Mouse (Mus musculus) CH12.LX (cell line): ENCODE measurements at regions not wholly inside any gene's neighbourhood (a gene's known extent, or its start where the extent isn't known, plus 50 kb on each side); places are given as distances from the start of the nearest gene placed in this dataset.
A peak's percentile ranks its signal among the peaks of the same experiment; 100 is the strongest.

ENCODE experiments used
- DNase-seq: peaks from one replicate; pipeline ENCODE4 v3.0.0-alpha.2; 2013; ENCODE audit errors: extremely low read depth
- H3K27ac ChIP-seq: 2 replicates; pipeline ENCODE4 v1.5.1; 2012; ENCODE audit warnings: low read depth, mild to moderate bottlenecking, control low read depth, moderate library complexity; ENCODE audit not compliant: insufficient read depth
- H3K27me3 ChIP-seq: replicated peaks from 2 replicates; pipeline ENCODE3; 2012; ENCODE audit warnings: inconsistent platforms
- H3K36me3 ChIP-seq, 2 experiments: replicated peaks in 1 of 2; 2 replicates each; pipeline versions ENCODE3 to v1.6.1; 2012; ENCODE audit warnings: inconsistent platforms in 1 of 2, low read length in 1 of 2, mild to moderate bottlenecking in 1 of 2, mixed read lengths in 1 of 2, moderate library complexity in 1 of 2; ENCODE audit not compliant: control insufficient read depth in 1 of 2, insufficient read depth in 1 of 2
- H3K4me1 ChIP-seq, 2 experiments: 2 replicates each; pipeline ENCODE4 v1.6.1; 2012; ENCODE audit warnings: inconsistent platforms in 1 of 2, moderate library complexity in 1 of 2; ENCODE audit not compliant: insufficient read depth in 2 of 2, control insufficient read depth in 1 of 2
- H3K4me2 ChIP-seq: 2 replicates; pipeline ENCODE4 v1.6.1; 2012; ENCODE audit warnings: low read depth, mild to moderate bottlenecking, control low read depth; ENCODE audit not compliant: poor library complexity, insufficient read depth, severe bottlenecking
- H3K4me3 ChIP-seq, 3 experiments: fragments of 150-350 bp in 1 of 3; sonication (generic) in 1 of 3; replicated peaks in 1 of 3; 2 replicates each; pipeline versions ENCODE3 to v1.5.1; 2011 to 2012; ENCODE audit warnings: low read depth in 2 of 3, low read length in 2 of 3, mild to moderate bottlenecking in 2 of 3, moderate library complexity in 2 of 3, control low read depth in 1 of 3, improper control_type of control experiment in 1 of 3, inconsistent platforms in 1 of 3, mixed read lengths in 1 of 3; ENCODE audit not compliant: poor library complexity in 1 of 3
- H3K79me2 ChIP-seq: replicated peaks from 2 replicates; pipeline ENCODE4 v1.6.1; 2012; ENCODE audit warnings: mild to moderate bottlenecking, moderate library complexity; ENCODE audit not compliant: control insufficient read depth, poor library complexity, insufficient read depth, severe bottlenecking; ENCODE audit errors: extremely low read depth
- H3K9ac ChIP-seq: 2 replicates; pipeline ENCODE4 v1.6.1; 2012; ENCODE audit warnings: low read depth, mild to moderate bottlenecking, control low read depth, moderate library complexity; ENCODE audit not compliant: insufficient read depth
- H3K9me3 ChIP-seq: replicated peaks from 2 replicates; pipeline ENCODE3; 2012; ENCODE audit warnings: low read length, inconsistent platforms, mixed read lengths
- BHLHE40 ChIP-seq: IDR thresholded peaks from 2 replicates; pipeline ENCODE4 v1.6.1; 2011; ENCODE audit warnings: mild to moderate bottlenecking, low read depth, low read length, improper control_type of control experiment
- CHD1 ChIP-seq: IDR thresholded peaks from 2 replicates; pipeline ENCODE4 v1.6.1; 2012; ENCODE audit warnings: low read depth, low read length, improper control_type of control experiment, inconsistent platforms
- CHD2 ChIP-seq: IDR thresholded peaks from 2 replicates; pipeline ENCODE4 v1.6.1; 2011; ENCODE audit warnings: low read length, improper control_type of control experiment
- CTCF ChIP-seq, 2 experiments: IDR thresholded peaks in 1 of 2; conservative IDR thresholded peaks in 1 of 2; 2 replicates each; pipeline ENCODE4 v1.5.1; 2011 to 2012; ENCODE audit warnings: low read depth in 2 of 2, low read length in 2 of 2, improper control_type of control experiment in 1 of 2, inconsistent platforms in 1 of 2, mild to moderate bottlenecking in 1 of 2, moderate library complexity in 1 of 2
- E2F4 ChIP-seq: IDR thresholded peaks from 2 replicates; pipeline ENCODE4 v1.6.1; 2011; ENCODE audit warnings: low read depth, low read length, improper control_type of control experiment; ENCODE audit not compliant: insufficient replicate concordance
- ELF1 ChIP-seq: IDR thresholded peaks from 2 replicates; pipeline ENCODE4 v1.6.1; 2014; ENCODE audit warnings: low read depth, mild to moderate bottlenecking, inconsistent platforms, low read length, improper control_type of control experiment
- EP300 ChIP-seq: IDR thresholded peaks from 2 replicates; pipeline ENCODE4 v1.6.1; 2011; ENCODE audit warnings: low read length, improper control_type of control experiment
- ETS1 ChIP-seq: conservative IDR thresholded peaks from 2 replicates; pipeline ENCODE4 v1.6.1; 2012; ENCODE audit warnings: low read depth, mild to moderate bottlenecking, inconsistent platforms, low read length, improper control_type of control experiment, moderate library complexity
- GABPA ChIP-seq: IDR thresholded peaks from 2 replicates; pipeline ENCODE4 v1.6.1; 2012; ENCODE audit warnings: low read depth, low read length, improper control_type of control experiment, inconsistent platforms; ENCODE audit not compliant: insufficient replicate concordance
- HCFC1 ChIP-seq: IDR thresholded peaks from 2 replicates; pipeline ENCODE4 v1.6.1; 2012; ENCODE audit warnings: low read depth, mild to moderate bottlenecking, inconsistent platforms, low read length, improper control_type of control experiment
- IRF4 ChIP-seq: IDR thresholded peaks from 2 replicates; pipeline ENCODE4 v1.6.1; 2014; ENCODE audit warnings: low read depth, mild to moderate bottlenecking, inconsistent platforms, low read length, improper control_type of control experiment
- JUND ChIP-seq: conservative IDR thresholded peaks from 2 replicates; pipeline ENCODE4 v1.6.1; 2011; ENCODE audit warnings: low read depth, low read length, improper control_type of control experiment
- KAT2A ChIP-seq: IDR thresholded peaks from 2 replicates; pipeline ENCODE4 v1.6.1; 2012; ENCODE audit warnings: low read length, improper control_type of control experiment, inconsistent platforms; ENCODE audit not compliant: insufficient replicate concordance
- MAX ChIP-seq: IDR thresholded peaks from 2 replicates; pipeline ENCODE4 v1.6.1; 2011; ENCODE audit warnings: low read length, improper control_type of control experiment
- MAZ ChIP-seq: IDR thresholded peaks from 2 replicates; pipeline ENCODE4 v1.6.1; 2012; ENCODE audit warnings: low read depth, mild to moderate bottlenecking, inconsistent platforms, low read length, improper control_type of control experiment, moderate library complexity
- MEF2A ChIP-seq: IDR thresholded peaks from 2 replicates; pipeline ENCODE4 v1.6.1; 2014; ENCODE audit warnings: low read depth, mild to moderate bottlenecking, inconsistent platforms, low read length, improper control_type of control experiment, borderline replicate concordance
- MXI1 ChIP-seq: IDR thresholded peaks from 2 replicates; pipeline ENCODE4 v1.6.1; 2011; ENCODE audit warnings: mild to moderate bottlenecking, low read depth, low read length, improper control_type of control experiment
- MYC ChIP-seq: IDR thresholded peaks from 2 replicates; pipeline ENCODE4 v1.6.1; 2011; ENCODE audit warnings: low read depth, mild to moderate bottlenecking, improper control_type of control experiment, low read length
- NELFE ChIP-seq: IDR thresholded peaks from 2 replicates; pipeline ENCODE4 v1.6.1; 2011; ENCODE audit warnings: low read depth, low read length, improper control_type of control experiment
- NRF1 ChIP-seq: IDR thresholded peaks from 2 replicates; pipeline ENCODE4 v1.6.1; 2014; ENCODE audit warnings: low read depth, mild to moderate bottlenecking, inconsistent platforms, low read length, improper control_type of control experiment, moderate library complexity
- POLR2A ChIP-seq: IDR thresholded peaks from 2 replicates; pipeline ENCODE4 v1.6.1; 2011; ENCODE audit warnings: low read depth, mild to moderate bottlenecking, improper control_type of control experiment, low read length
- RAD21 ChIP-seq: IDR thresholded peaks from 2 replicates; pipeline ENCODE4 v1.6.1; 2011; ENCODE audit warnings: low read depth, mild to moderate bottlenecking, low read length, improper control_type of control experiment, moderate library complexity
- RCOR1 ChIP-seq: conservative IDR thresholded peaks from 2 replicates; pipeline ENCODE4 v1.6.1; 2012; ENCODE audit warnings: low read depth, mild to moderate bottlenecking, inconsistent platforms, low read length, improper control_type of control experiment
- SIN3A ChIP-seq: IDR thresholded peaks from 2 replicates; pipeline ENCODE4 v1.6.1; 2012; ENCODE audit warnings: low read length, improper control_type of control experiment, inconsistent platforms
- SMC3 ChIP-seq: IDR thresholded peaks from 2 replicates; pipeline ENCODE4 v1.6.1; 2011; ENCODE audit warnings: low read depth, low read length, improper control_type of control experiment
- TBP ChIP-seq: conservative IDR thresholded peaks from 2 replicates; pipeline ENCODE4 v1.6.1; 2011; ENCODE audit warnings: low read depth, low read length, improper control_type of control experiment
- TCF12 ChIP-seq: IDR thresholded peaks from 2 replicates; pipeline ENCODE4 v1.6.1; 2014; ENCODE audit warnings: low read depth, mild to moderate bottlenecking, inconsistent platforms, low read length, improper control_type of control experiment
- UBTF ChIP-seq: IDR thresholded peaks from 2 replicates; pipeline ENCODE4 v1.6.1; 2012; ENCODE audit warnings: low read depth, mild to moderate bottlenecking, inconsistent platforms, low read length, improper control_type of control experiment, moderate library complexity
- USF2 ChIP-seq: conservative IDR thresholded peaks from 2 replicates; pipeline ENCODE4 v1.6.1; 2011; ENCODE audit warnings: low read depth, low read length, improper control_type of control experiment
- ZC3H11A ChIP-seq: IDR thresholded peaks from 2 replicates; pipeline ENCODE4 v1.6.1; 2012; ENCODE audit warnings: low read depth, mild to moderate bottlenecking, inconsistent platforms, low read length, improper control_type of control experiment
- ZKSCAN1 ChIP-seq: IDR thresholded peaks from 2 replicates; pipeline ENCODE4 v1.6.1; 2012; ENCODE audit warnings: low read depth, inconsistent platforms, low read length, improper control_type of control experiment, borderline replicate concordance
- ZMIZ1 ChIP-seq: IDR thresholded peaks from 2 replicates; pipeline ENCODE4 v1.6.1; 2012; ENCODE audit warnings: low read depth, mild to moderate bottlenecking, inconsistent platforms, low read length, improper control_type of control experiment
- ZNF384 ChIP-seq: IDR thresholded peaks from 2 replicates; pipeline ENCODE4 v1.6.1; 2012; ENCODE audit warnings: low read depth, low read length, improper control_type of control experiment, inconsistent platforms
- dilution Hi-C: fragments of 300-500 bp; cut with MboI; formaldehyde crosslinking; loops from 2 replicates; pipeline ENCODE4 v1.14.3; 2020; ENCODE audit warnings: low sequenced_read_pairs; ENCODE audit not compliant: extremely low pct_unique_long_range_greater_than_20kb, extremely low pct_ligation_motif_present
- in situ Hi-C: fragments of 300-500 bp; cut with MboI; formaldehyde crosslinking; loops from 3 replicates; pipeline ENCODE4 v1.14.3; 2019; ENCODE audit warnings: low sequenced_read_pairs, low pct_ligation_motif_present, low pct_unique_long_range_greater_than_20kb, mixed read lengths

GRCm38 (mm10) chr5:24264151-24264550, 87.3 kb downstream of the Kcnh2 start:
- Histone ChIP-seq H3K4me2 (no peak overlapping the region), H3K9ac (no peak overlapping the region)
- dilution Hi-C loops = no loop called here
- no peak for TF ChIP-seq E2F4
- TF ChIP-seq CTCF (conservative IDR thresholded peaks at IDR 0.05 in 1 of 2, IDR thresholded peaks at IDR 0.05 in 1 of 2; ENCODE audit: low read depth in 2 of 2, low read length in 2 of 2) = no peak
- no peak for TF ChIP-seq HCFC1
- TF ChIP-seq MYC = no peak
- TF ChIP-seq, all 38 proteins: peak for 0
- Histone ChIP-seq H3K4me1 (peaks cover 11 to 37% of the 10 kb centered on the region in 2 experiments), H3K27me3 (no peaks in the 10 kb centered on the region), H3K27ac (no peak overlapping the region), H3K36me3 (no peaks in the 10 kb centered on the region), H3K9me3 (no peaks in the 10 kb centered on the region), H3K4me3 (no peak overlapping the region), H3K79me2 (no peaks in the 10 kb centered on the region)
- in situ Hi-C loops = loop anchor here (10.0 to 25.0 kb wide), 2 partner anchors 101 to 377 kb away; partner anchors contain the start of gene Nos3
- DNase-seq = no peak

- no peak overlapping the region for H3K27ac ChIP-seq
- H3K4me1 ChIP-seq = peaks cover 11 to 37% of the 10 kb centered on the region in 2 experiments
- H3K9me3 ChIP-seq = no peaks in the 10 kb centered on the region
- no peaks in the 10 kb centered on the region for H3K79me2 ChIP-seq
- dilution Hi-C loops (no loop called here), in situ Hi-C loops (loop anchor here (10.0 to 25.0 kb wide), 2 partner anchors 99 to 378 kb away; partner anchors contain the start of gene Nos3)
- H3K4me3 ChIP-seq = peak overlapping the region in 1 of 3 experiments; percentile 56
- no peaks in the 10 kb centered on the region for H3K36me3 ChIP-seq
- DNase-seq = peak; percentile 21
- H3K4me2 ChIP-seq = peak overlapping the region; percentile 44; the same call in 1 of the 2 replicates
- H3K9ac ChIP-seq = no peak overlapping the region
- no peaks in the 10 kb centered on the region for H3K27me3 ChIP-seq
- TF ChIP-seq NRF1 (no peak), NELFE (no peak), KAT2A (no peak), MEF2A (no peak), SIN3A (no peak; the same call in 1 of the 2 replicates), TCF12 (no peak), BHLHE40 (peak; percentile 51), ELF1 (no peak), ETS1 (no peak), SMC3 (no peak), ZNF384 (no peak), POLR2A (no peak), MAZ (no peak), CHD2 (no peak), RCOR1 (no peak), ZKSCAN1 (no peak), JUND (no peak), ZC3H11A (no peak), E2F4 (no peak), CHD1 (no peak), UBTF (no peak), EP300 (no peak), ZMIZ1 (no peak), MYC (no peak), RAD21 (peak; percentile 43), TBP (no peak), HCFC1 (no peak), CTCF (conservative IDR thresholded peaks at IDR 0.05 in 1 of 2, IDR thresholded peaks at IDR 0.05 in 1 of 2; ENCODE audit: low read depth in 2 of 2, low read length in 2 of 2) (peak in 1 of 2 experiments; percentile 56; a peak in 2 of 4 replicates), GABPA (no peak), MAX (0 out of 2 replicates have a peak, but pooled peaks have one; percentile 30), USF2 (peak; percentile 63), IRF4 (no peak), MXI1 (no peak)
Measured at GRCm38 (mm10) chr5:24265431-24265830, 86.0 kb downstream of the Kcnh2 start.
